Mouse (Mus musculus): ENCODE data around the gene Nsd1. TPM values are rescaled to one million over a fixed set of nuclear protein-coding genes. Genes with fewer than 3 reads are reported as not detected.
A peak's percentile ranks its signal among the peaks of the same experiment; 100 is the strongest.

Gene Nsd1
- polyA plus RNA-seq, 1 experiment from 2014 or later = 81.7 TPM

DNA sequence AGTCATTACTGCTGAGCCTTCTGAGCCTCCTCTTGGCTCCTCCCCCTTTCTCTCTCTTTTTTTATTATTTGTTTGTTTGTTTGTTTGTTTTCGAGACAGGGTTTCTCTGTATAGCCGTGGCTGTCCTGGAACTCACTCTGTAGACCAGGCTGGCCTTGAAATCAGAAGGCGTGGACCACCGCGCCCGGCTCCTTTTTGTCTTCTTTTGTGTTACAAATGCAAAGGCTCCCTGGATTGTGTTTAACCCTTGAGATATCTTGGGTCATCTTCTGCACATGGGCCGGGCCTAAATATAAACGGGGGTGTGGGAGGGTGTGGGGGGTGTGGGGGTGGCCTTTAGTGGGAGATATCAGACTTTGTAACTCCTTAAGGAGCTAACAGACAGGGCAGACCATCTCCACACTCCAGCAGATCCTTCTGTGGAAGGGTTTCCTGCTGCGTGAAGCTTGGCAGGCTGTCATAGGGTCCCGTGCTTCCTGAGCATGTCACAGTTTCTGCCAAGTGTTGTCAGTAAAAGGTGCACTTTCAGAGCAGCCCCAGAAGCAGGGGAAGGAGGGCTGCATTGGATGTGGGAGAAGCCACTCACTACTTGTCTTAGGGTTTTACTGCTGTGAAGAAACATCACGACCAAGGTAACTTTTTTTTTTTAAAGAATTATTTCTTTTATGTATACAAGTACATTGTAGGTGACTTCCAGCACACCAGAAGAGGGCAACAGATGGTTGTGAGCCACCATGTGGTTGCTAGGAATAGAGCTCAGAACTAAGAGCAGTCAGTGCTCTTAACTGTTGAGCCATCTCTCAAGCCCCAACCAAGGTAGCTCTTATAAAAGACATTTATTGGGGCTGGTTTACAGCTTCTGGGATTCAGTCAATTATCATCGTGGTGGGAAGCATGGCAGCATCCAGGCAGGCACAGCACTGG is 128.8 kb downstream of the Nsd1 start:
- no peak overlapping the region for H3K9ac ChIP-seq (replicated peaks)
- 67% methylated on average over 12 of the region's 12 CpGs for WGBS
- H3K27ac ChIP-seq (replicated peaks) = no peak overlapping the region
- no peak overlapping the region for H3K4me2 ChIP-seq (replicated peaks)
- no peak overlapping the region for H3K4me3 ChIP-seq
- H3K36me3 ChIP-seq = no peaks in the 10 kb centered on the region
- no peaks in the 10 kb centered on the region for H3K4me1 ChIP-seq
- H3K27me3 ChIP-seq = no peaks in the 10 kb centered on the region
- H3K9me3 ChIP-seq = no peaks in the 10 kb centered on the region
- no peak for ATAC-seq (ENCODE audit: low FRiP score, low read depth)

DNA sequence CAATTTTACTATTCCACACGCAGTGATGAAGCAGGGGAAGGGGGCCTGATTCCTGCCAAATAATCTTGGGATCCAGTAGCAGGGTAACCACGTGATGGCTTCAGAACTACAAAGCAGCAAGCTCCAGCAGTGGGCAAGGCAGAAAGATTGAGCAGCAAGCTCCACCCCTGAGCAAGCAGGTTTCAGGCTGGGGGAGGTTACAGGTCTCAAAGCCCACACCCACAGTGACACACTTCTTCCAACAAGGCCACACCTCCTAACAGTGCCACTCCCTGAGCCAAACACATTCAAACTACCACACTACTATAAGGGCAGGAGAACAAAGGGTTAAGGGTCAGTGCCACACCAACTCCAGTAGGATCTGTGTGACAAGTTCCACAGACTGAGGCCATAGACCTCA is 129.7 kb downstream of the Nsd1 start:
- WGBS = 33% methylated on average over 2 of the region's 2 CpGs
- Histone ChIP-seq H3K36me3 (peaks cover 5% of the 10 kb centered on the region), H3K27ac (replicated peaks) (no peak overlapping the region), H3K27me3 (no peaks in the 10 kb centered on the region), H3K4me3 (no peak overlapping the region), H3K4me2 (replicated peaks) (no peak overlapping the region), H3K9ac (replicated peaks) (no peak overlapping the region), H3K9me3 (no peaks in the 10 kb centered on the region), H3K4me1 (no peaks in the 10 kb centered on the region)
- ATAC-seq (ENCODE audit: low FRiP score, low read depth) = no peak

DNA sequence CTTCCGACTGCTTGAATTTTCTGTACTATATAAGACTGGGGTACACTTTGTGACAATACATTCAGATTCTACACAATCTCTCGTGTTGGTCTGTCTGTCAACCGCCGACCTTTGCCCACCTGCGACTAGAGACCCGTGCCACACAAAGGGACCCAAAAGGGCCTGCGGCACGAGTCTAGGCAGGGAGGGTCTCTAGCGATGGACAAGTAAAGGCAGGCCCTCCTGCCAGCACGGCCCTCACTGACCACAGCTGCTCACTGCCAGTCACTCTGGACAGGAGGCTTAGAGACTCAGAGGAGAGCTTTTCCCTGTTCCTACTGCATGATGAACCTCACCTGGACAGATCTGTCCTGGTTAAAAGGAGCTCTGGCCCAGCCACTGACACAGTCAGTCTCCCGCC is 132.9 kb downstream of the Nsd1 start:
- no peak overlapping the region for H3K4me2 ChIP-seq (replicated peaks)
- 49% methylated on average over 11 of the region's 11 CpGs for WGBS
- no peaks in the 10 kb centered on the region for H3K9me3 ChIP-seq
- H3K27ac ChIP-seq (replicated peaks) = no peak overlapping the region
- H3K27me3 ChIP-seq = no peaks in the 10 kb centered on the region
- ATAC-seq (ENCODE audit: low FRiP score, low read depth) = no peak
- H3K4me1 ChIP-seq = no peaks in the 10 kb centered on the region
- peaks cover 37% of the 10 kb centered on the region for H3K36me3 ChIP-seq
- H3K4me3 ChIP-seq = no peak overlapping the region
- H3K9ac ChIP-seq (replicated peaks) = no peak overlapping the region

DNA sequence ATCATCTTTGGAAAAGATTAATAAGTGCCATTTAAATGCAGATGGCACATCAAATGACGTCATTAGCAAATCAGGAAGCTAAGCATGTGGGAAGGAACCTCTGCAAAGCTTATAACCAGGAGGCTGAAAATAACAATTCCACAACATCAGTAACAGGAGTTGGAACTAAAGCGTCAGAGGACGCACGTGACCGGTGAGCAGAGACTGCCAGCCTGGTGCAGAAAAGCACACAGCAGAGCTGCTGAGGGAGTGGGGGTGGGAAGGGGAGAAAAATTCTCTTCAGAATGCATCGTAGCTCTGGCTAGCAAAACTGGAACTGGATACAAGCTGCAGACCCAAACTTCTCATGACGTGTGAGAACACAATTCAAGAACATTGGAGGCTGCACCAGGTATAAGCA is 134.7 kb downstream of the Nsd1 start:
- H3K36me3 ChIP-seq = peaks cover 55% of the 10 kb centered on the region

GRCm38 (mm10) chr13:55346745-55347144 is 137.2 kb downstream of the Nsd1 start:
- Histone ChIP-seq H3K9me3 (no peaks in the 10 kb centered on the region), H3K27me3 (no peaks in the 10 kb centered on the region), H3K27ac (replicated peaks) (no peak overlapping the region), H3K4me3 (no peak overlapping the region), H3K4me2 (replicated peaks) (no peak overlapping the region), H3K36me3 (peaks cover 78% of the 10 kb centered on the region), H3K9ac (replicated peaks) (no peak overlapping the region), H3K4me1 (no peaks in the 10 kb centered on the region)
- 87% methylated on average over 11 of the region's 11 CpGs for WGBS
- ATAC-seq (ENCODE audit: low FRiP score, low read depth) = no peak

More for the DNA sequence above, 134.7 kb downstream of the Nsd1 start:
- Histone ChIP-seq H3K4me1 (no peaks in the 10 kb centered on the region), H3K4me2 (replicated peaks) (no peak overlapping the region), H3K4me3 (no peak overlapping the region), H3K27ac (replicated peaks) (no peak overlapping the region), H3K27me3 (no peaks in the 10 kb centered on the region), H3K9ac (replicated peaks) (no peak overlapping the region), H3K9me3 (no peaks in the 10 kb centered on the region)
- no peak for ATAC-seq (ENCODE audit: low FRiP score, low read depth)
- WGBS = 87% methylated on average over 7 of the region's 7 CpGs

GRCm38 (mm10) chr13:55361145-55361544 is 151.6 kb downstream of the Nsd1 start:
- no peak for ATAC-seq (ENCODE audit: low FRiP score, low read depth)
- H3K36me3 ChIP-seq = peaks cover 42% of the 10 kb centered on the region

GRCm38 (mm10) chr13:55361974-55362452 is 152.4 kb downstream of the Nsd1 start:
- ATAC-seq (ENCODE audit: low FRiP score, low read depth) = peak; percentile 59
- Histone ChIP-seq H3K4me2 (replicated peaks) (peak overlapping the region; percentile 88), H3K27ac (replicated peaks) (peak overlapping the region; percentile 90), H3K4me1 (peaks cover 21% of the 10 kb centered on the region), H3K9me3 (no peaks in the 10 kb centered on the region), H3K27me3 (peaks cover 11% of the 10 kb centered on the region), H3K9ac (replicated peaks) (peak overlapping the region; percentile 89), H3K36me3 (peaks cover 33% of the 10 kb centered on the region), H3K4me3 (peak overlapping the region; percentile 85)
- under 1% methylated on average over 32 of the region's 32 CpGs for WGBS

More at GRCm38 (mm10) chr13:55361145-55361544, 151.6 kb downstream of the Nsd1 start:
- H3K4me3 ChIP-seq = peak overlapping the region; percentile 85
- H3K4me2 ChIP-seq (replicated peaks) = peak overlapping the region; percentile 88
- peaks cover 8% of the 10 kb centered on the region for H3K27me3 ChIP-seq
- no peak overlapping the region for H3K27ac ChIP-seq (replicated peaks)
- H3K9me3 ChIP-seq = no peaks in the 10 kb centered on the region
- H3K9ac ChIP-seq (replicated peaks) = peak overlapping the region; percentile 89; the same call in 1 of the 2 replicates
- H3K4me1 ChIP-seq = peaks cover 21% of the 10 kb centered on the region

DNA sequence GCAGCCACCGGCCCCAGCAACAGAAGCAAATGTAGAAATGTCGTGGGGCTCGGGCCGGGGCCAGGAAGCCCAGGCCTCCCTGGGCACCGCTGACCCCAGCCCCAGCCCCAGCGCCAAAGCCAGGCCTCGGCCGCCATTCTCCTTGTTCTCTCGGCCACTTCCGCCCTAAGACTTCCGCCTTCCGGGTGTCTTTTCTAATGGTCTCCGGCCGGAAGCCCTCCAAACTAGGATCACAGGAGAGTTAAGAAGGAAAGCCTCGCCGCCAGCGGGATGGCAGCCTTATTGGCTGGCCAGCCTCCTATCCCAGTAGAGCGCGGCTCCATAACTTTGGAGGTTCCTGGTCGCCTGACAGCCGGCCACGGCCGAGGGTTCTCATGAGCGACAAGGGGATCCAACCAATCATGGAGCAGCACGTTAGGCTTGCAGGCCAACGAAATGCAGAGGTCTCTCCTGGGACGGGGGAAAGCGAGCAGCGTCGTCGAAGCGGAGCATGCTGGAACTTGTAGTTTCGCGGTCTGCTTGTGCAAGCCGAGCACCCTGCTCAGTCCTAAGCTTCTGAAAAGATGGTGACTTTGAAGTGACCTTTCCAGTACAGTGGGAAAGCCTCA is 153.0 kb downstream of the Nsd1 start, which contains the start of gene Lman2:
Gene Lman2, minus strand, starts transcription at position 331 of the 608 bp plus-strand sequence.
- Histone ChIP-seq H3K27me3 (peaks cover 17% of the 10 kb centered on the region), H3K9me3 (no peaks in the 10 kb centered on the region), H3K27ac (replicated peaks) (peak within 1 kb of the TSS; percentile 90), H3K4me3 (peak within 1 kb of the TSS; percentile 85), H3K4me1 (peaks cover 21% of the 10 kb centered on the region), H3K36me3 (peaks cover 30% of the 10 kb centered on the region), H3K4me2 (replicated peaks) (peak within 1 kb of the TSS; percentile 88), H3K9ac (replicated peaks) (peak within 1 kb of the TSS; percentile 89)
- WGBS = under 1% methylated on average over 35 of the region's 35 CpGs
- peak; percentile 98 for ATAC-seq (ENCODE audit: low FRiP score, low read depth)

Other genes with a start within 250 kb of the Nsd1 start
- gene Hk3, start 188.4 kb upstream of the Nsd1 start, polyA plus RNA-seq (2016; fragmentation: Nextera tagmentation; extraction: Ambion mirVana) = 0.75 and 1.3 TPM in 2 replicates
- 21.7 and 23.5 TPM in 2 replicates for gene Uimc1, start 109.5 kb upstream of the Nsd1 start, polyA plus RNA-seq (2016; fragmentation: Nextera tagmentation; extraction: Ambion mirVana)
- gene Zfp346, start 104.5 kb upstream of the Nsd1 start, polyA plus RNA-seq (2016; fragmentation: Nextera tagmentation; extraction: Ambion mirVana) = 24.1 and 27.4 TPM in 2 replicates
- not detected in 2 replicates for gene Gm17617, start 76.2 kb upstream of the Nsd1 start, polyA plus RNA-seq (2016; fragmentation: Nextera tagmentation; extraction: Ambion mirVana)
- 0.37 and 0.70 TPM in 2 replicates for gene Fgfr4, start 57.1 kb upstream of the Nsd1 start, polyA plus RNA-seq (2016; fragmentation: Nextera tagmentation; extraction: Ambion mirVana)
- gene Prelid1, start 110.7 kb downstream of the Nsd1 start, polyA plus RNA-seq (2016; fragmentation: Nextera tagmentation; extraction: Ambion mirVana) = 317 and 349 TPM in 2 replicates
- gene Rab24, start 112.2 kb downstream of the Nsd1 start, polyA plus RNA-seq (2016; fragmentation: Nextera tagmentation; extraction: Ambion mirVana) = 99.6 and 111 TPM in 2 replicates
- gene Mxd3, start 120.0 kb downstream of the Nsd1 start, polyA plus RNA-seq (2016; fragmentation: Nextera tagmentation; extraction: Ambion mirVana) = 28.7 and 32.1 TPM in 2 replicates
- 91.8 and 94.7 TPM in 2 replicates for gene Lman2, start 153.0 kb downstream of the Nsd1 start, polyA plus RNA-seq (2016; fragmentation: Nextera tagmentation; extraction: Ambion mirVana)
- 0.47 and 0.59 TPM in 2 replicates for gene Rgs14, start 159.9 kb downstream of the Nsd1 start, polyA plus RNA-seq (2016; fragmentation: Nextera tagmentation; extraction: Ambion mirVana)
- 0.06 TPM in 1 of 2 replicates, not detected in the other for gene Slc34a1, start 188.4 kb downstream of the Nsd1 start, polyA plus RNA-seq (2016; fragmentation: Nextera tagmentation; extraction: Ambion mirVana)
- gene Pfn3, start 205.4 kb downstream of the Nsd1 start, polyA plus RNA-seq (2016; fragmentation: Nextera tagmentation; extraction: Ambion mirVana) = not detected in 2 replicates
- gene F12, start 217.0 kb downstream of the Nsd1 start, polyA plus RNA-seq (2016; fragmentation: Nextera tagmentation; extraction: Ambion mirVana) = not detected in 2 replicates
- 53.1 and 58.5 TPM in 2 replicates for gene Grk6, start 235.3 kb downstream of the Nsd1 start, polyA plus RNA-seq (2016; fragmentation: Nextera tagmentation; extraction: Ambion mirVana)

Data from midbrain, embryonic 12.5 days (tissue).